Mouse (Mus musculus) left cerebral cortex, postnatal 14 days (tissue): ENCODE data around the gene Micall2. TPM values are rescaled to one million over a fixed set of nuclear protein-coding genes. Genes with fewer than 3 reads are reported as not detected.

Source experiments
- microRNA-seq, 2 experiments: library from miRNA; unstranded; fragments of <30 nt; microRNA quantifications; one replicate each; pipeline ENCODE4 v1.2.0; 2022
- total RNA-seq, 2 experiments: library from RNA; stranded (reverse); gene quantifications; 2 replicates each; pipeline ENCODE4 v1.2.3; 2021

Micall2 gene
- total RNA-seq, 2 experiments from 2014 or later = 1.6 to 2.8 TPM

Small RNA genes within 50 kb of the gene (microRNA-seq; reads per million reads assigned to microRNA genes)
- 2.7 to 3.2 reads per million in 2 experiments for gene Mir7037

Other genes starting within 250 kb of the Micall2 start
- under 1 TPM in 1 of 2 experiments, not detected in 1; 0.48 TPM for gene Uncx, start 192.8 kb downstream of the Micall2 start, total RNA-seq
- 100 to 1,000 TPM in 1 of 2 experiments, 10 to 100 TPM in 1; 96.8 to 102 TPM for gene Ints1, start 39.3 kb upstream of the Micall2 start, total RNA-seq
- 1 to 10 TPM; 7.6 to 8.5 TPM for gene Mafk, start 55.2 kb upstream of the Micall2 start, total RNA-seq
- gene Tmem184a, start 83.6 kb upstream of the Micall2 start, total RNA-seq = under 1 TPM in 1 of 2 experiments, not detected in 1; 0.08 TPM
- not detected for gene Gm26938, start 90.1 kb upstream of the Micall2 start, total RNA-seq
- gene Psmg3, start 90.5 kb upstream of the Micall2 start, total RNA-seq = 10 to 100 TPM; 17.2 to 17.9 TPM
- 10 to 100 TPM; 38.6 to 41.7 TPM for gene Elfn1, start 171.6 kb upstream of the Micall2 start, total RNA-seq